In genomic region chr3:103737778-103738571, GRCm38 (mm10) we compare ENCODE assay signal across 8 mouse cellular contexts. TPM values are rescaled to one million over a fixed set of nuclear protein-coding genes. Genes with fewer than 3 reads are reported as not detected.
DNase-seq lines count a peak whose midpoint lies in the region; ATAC-seq lines count a peak whose summit lies in the region.

Gene Olfml3 (minus strand): TSS chr3:103738001.

- H3K4me2 ChIP-seq in intestine, embryonic 15.5 days (replicated peaks): peak within 1 kb of the TSS; percentile 60

- no peaks in the 10 kb centered on the region for H3K27me3 ChIP-seq in intestine, embryonic 15.5 days (replicated peaks)
- H3K27me3 ChIP-seq in midbrain, embryonic 10.5 days (ENCODE audit: low read depth, poor library complexity, severe bottlenecking): peaks cover 13% of the 10 kb centered on the region; the same call in 1 of the 2 replicates

- peaks cover 43% of the 10 kb centered on the region for H3K4me1 ChIP-seq in intestine, embryonic 15.5 days (replicated peaks)
- H3K4me1 ChIP-seq in midbrain, embryonic 10.5 days: peaks cover 78% of the 10 kb centered on the region

- H3K4me3 ChIP-seq in intestine, embryonic 15.5 days (replicated peaks): peak within 1 kb of the TSS; percentile 36
- H3K4me3 ChIP-seq in midbrain, embryonic 10.5 days: peak within 1 kb of the TSS; percentile 49

- peak within 1 kb of the TSS; percentile 89 for H3K27ac ChIP-seq in intestine, embryonic 15.5 days
- H3K27ac ChIP-seq in midbrain, embryonic 10.5 days (replicated peaks): peak within 1 kb of the TSS; percentile 91

- no peaks in the 10 kb centered on the region for H3K9me3 ChIP-seq in intestine, embryonic 15.5 days
- no peaks in the 10 kb centered on the region for H3K9me3 ChIP-seq in midbrain, embryonic 10.5 days (replicated peaks)

- H3K9ac ChIP-seq in intestine, embryonic 15.5 days: peak within 1 kb of the TSS; percentile 49

- intact Hi-C loops in left cerebral cortex, postnatal 25 days (cut with DNase I): loop anchor here (1.0 to 5.0 kb wide), 4 partner anchors 166 to 345 kb away; no protein-coding TSS in a partner anchor

- H3K36me3 ChIP-seq in intestine, embryonic 15.5 days: peaks cover 4% of the 10 kb centered on the region; the same call in 1 of the 2 replicates
- H3K36me3 ChIP-seq in midbrain, embryonic 10.5 days: peaks cover 15% of the 10 kb centered on the region

- WGBS in intestine, embryonic 15.5 days: under 1% methylated on average over 18 of the region's 18 CpGs
- 2% methylated on average over 18 of the region's 18 CpGs for WGBS in midbrain, embryonic 10.5 days

- peak; percentile 92 for DNase-seq in adrenal gland, postnatal 10 days
- peak; percentile 95 for DNase-seq in embryo, embryonic 9.5 days (ENCODE audit: extremely low spot score)
- DNase-seq in gastrocnemius, postnatal 4 days (ENCODE audit: low spot score in 2 of 2): peak; percentile 79 to 91
- peak; percentile 89 to 95 for DNase-seq in left cerebral cortex, postnatal 25 days (ENCODE audit: low spot score in 2 of 2)
- DNase-seq in midbrain, embryonic 10.5 days (ENCODE audit: low spot score): peak; percentile 91
- DNase-seq in right cerebral cortex, postnatal 36 days (ENCODE audit: low spot score in 2 of 2): peak; percentile 81 to 84
- DNase-seq in urinary bladder, postnatal 4 days (ENCODE audit: low spot score in 2 of 2): peak; percentile 77 to 90

- peak; percentile 93 for ATAC-seq in intestine, embryonic 15.5 days

RNA-seq across cellular contexts. Expression of gene Olfml3, which starts in this region (rescaled TPM):
- 10 to 100 TPM; 15.9 to 17.5 TPM for total RNA-seq in adrenal gland, postnatal 10 days (2021)
- total RNA-seq in gastrocnemius, postnatal 4 days (2021): 10 to 100 TPM; 17.1 to 18.9 TPM
- polyA plus RNA-seq in intestine, embryonic 15.5 days (2015; fragmentation: Nextera tagmentation; extraction: Ambion mirVana): 45.4 and 47.4 TPM in 2 replicates
- 10 to 100 TPM; 14.4 to 15.2 TPM for total RNA-seq in left cerebral cortex, postnatal 25 days (2021)
- 9.9 TPM in 2 replicates for polyA plus RNA-seq in midbrain, embryonic 10.5 days (2016; fragmentation: Nextera tagmentation; extraction: Ambion mirVana)

Comparison
In these comparisons a context has a peak if more than half of its experiments do, and no peak if none do; other contexts are left out.
1. Peak in every context shown above with its lines: DNase-seq, ATAC-seq, H3K4me3 ChIP-seq and H3K27ac ChIP-seq.